Mouse (Mus musculus): ENCODE results near the gene Rac1.

DNA sequence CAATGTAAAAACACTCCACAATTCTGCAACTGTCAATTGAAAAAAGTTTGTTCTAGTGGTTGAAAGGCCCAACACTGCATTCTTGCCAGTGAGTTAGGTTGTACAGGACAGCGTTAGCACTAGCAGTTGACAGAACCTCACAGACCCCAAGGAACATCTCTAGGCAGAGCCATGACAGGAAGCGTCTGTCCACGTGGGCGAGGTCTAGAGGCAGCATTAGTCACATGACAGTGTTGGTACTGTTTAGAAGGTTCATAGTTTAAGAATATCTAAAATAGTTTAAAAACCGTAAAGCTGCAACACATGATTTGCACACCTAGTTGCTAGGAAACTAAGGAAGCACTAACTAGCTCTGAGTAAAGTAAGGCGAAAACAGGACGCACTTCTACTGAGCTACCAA is 22.3 kb downstream of the Rac1 start:
- TF ChIP-seq CTCF (IDR thresholded peaks at IDR 0.05; ENCODE audit: low read depth) (no peak), EP300 (optimal IDR thresholded peaks at IDR 0.05) (no peak)

Measured in stomach, postnatal 0 days (tissue).